Mouse (Mus musculus) CD4-positive helper T cell, adult 2 months (primary cell): ENCODE measurements around the gene Cldn14.
"Not testable (repeated sequence)": the region's sequence is repeated elsewhere in the genome, so short reads cannot be mapped to it uniquely, and the experiment has no call there.

Experiments used
- DNase-seq: peaks from one replicate; pipeline ENCODE4 v3.0.0-alpha.2; 2012; ENCODE audit warnings: low read depth, missing footprints, low spot score

Cldn14 gene

GRCm38 (mm10) chr16:94009356-94009755, 719 bp upstream of the Cldn14 start:
- no peak for DNase-seq

GRCm38 (mm10) chr16:94006706-94007665, 1.7 kb downstream of the Cldn14 start:
- no peak for DNase-seq

GRCm38 (mm10) chr16:94003478-94003877, 5.2 kb downstream of the Cldn14 start:
- DNase-seq, result no peak

GRCm38 (mm10) chr16:94001366-94001765, 7.3 kb downstream of the Cldn14 start:
- DNase-seq, result no peak

GRCm38 (mm10) chr16:93998895-93999294, 9.7 kb downstream of the Cldn14 start:
- no peak for DNase-seq

GRCm38 (mm10) chr16:93983576-93983975, 25.1 kb downstream of the Cldn14 start:
- no peak for DNase-seq

- DNase-seq, result no peak
Measured at GRCm38 (mm10) chr16:93982341-93982740, 26.3 kb downstream of the Cldn14 start.

GRCm38 (mm10) chr16:93981190-93981841, 27.3 kb downstream of the Cldn14 start:
- DNase-seq, result no peak

GRCm38 (mm10) chr16:93980338-93980737, 28.3 kb downstream of the Cldn14 start:
- DNase-seq, result not testable (repeated sequence)

- DNase-seq, result no peak
Measured at GRCm38 (mm10) chr16:93979316-93979715, 29.3 kb downstream of the Cldn14 start.

- DNase-seq, result no peak
Measured at GRCm38 (mm10) chr16:93977587-93977986, 31.1 kb downstream of the Cldn14 start.

GRCm38 (mm10) chr16:93976907-93977306, 31.7 kb downstream of the Cldn14 start:
- DNase-seq, result no peak

GRCm38 (mm10) chr16:93975430-93975829, 33.2 kb downstream of the Cldn14 start:
- DNase-seq, result no peak

- DNase-seq, result no peak
Measured at GRCm38 (mm10) chr16:93974278-93974677, 34.4 kb downstream of the Cldn14 start.

GRCm38 (mm10) chr16:93973554-93973953, 35.1 kb downstream of the Cldn14 start:
- peak; percentile 43 for DNase-seq

GRCm38 (mm10) chr16:93973123-93973522, 35.5 kb downstream of the Cldn14 start:
- no peak for DNase-seq

- no peak for DNase-seq
Measured at GRCm38 (mm10) chr16:93971046-93971445, 37.6 kb downstream of the Cldn14 start.

GRCm38 (mm10) chr16:93967893-93968292, 40.7 kb downstream of the Cldn14 start:
- no peak for DNase-seq

- no peak for DNase-seq
Measured at GRCm38 (mm10) chr16:93962283-93962682, 46.4 kb downstream of the Cldn14 start.

GRCm38 (mm10) chr16:93961099-93961646, 47.5 kb downstream of the Cldn14 start:
- DNase-seq, result no peak

- no peak for DNase-seq
Measured at GRCm38 (mm10) chr16:93960495-93960894, 48.1 kb downstream of the Cldn14 start.

GRCm38 (mm10) chr16:93957402-93957801, 51.2 kb downstream of the Cldn14 start:
- no peak for DNase-seq
